7 mouse cellular contexts compared by ENCODE assay signal in genomic region chr9:37207929-37208411, GRCm38 (mm10). TPM values are rescaled to one million over a fixed set of nuclear protein-coding genes. Genes with fewer than 3 reads are reported as not detected.
DNase-seq lines count a peak whose midpoint lies in the region; ATAC-seq lines count a peak whose summit lies in the region.

Tmem218 (plus strand) TSS chr9:37208223.

- H3K27ac ChIP-seq in embryonic facial prominence, embryonic 12.5 days = peak within 1 kb of the TSS; percentile 69
- H3K27ac ChIP-seq in limb, embryonic 11.5 days (replicated peaks; ENCODE audit: low read depth, low read length) = no peak within 1 kb of the TSS
- H3K27ac ChIP-seq in midbrain, embryonic 14.5 days (replicated peaks; ENCODE audit: low read depth, low read length) = peak within 1 kb of the TSS; percentile 88

- WGBS in embryonic facial prominence, embryonic 12.5 days = under 1% methylated on average over 21 of the region's 21 CpGs
- WGBS in limb, embryonic 11.5 days = under 1% methylated on average over 21 of the region's 21 CpGs
- under 1% methylated on average over 21 of the region's 21 CpGs for WGBS in midbrain, embryonic 14.5 days

- H3K36me3 ChIP-seq in embryonic facial prominence, embryonic 12.5 days = no peaks in the 10 kb centered on the region
- H3K36me3 ChIP-seq in limb, embryonic 11.5 days (ENCODE audit: control insufficient read depth, insufficient read depth, low read length) = no peaks in the 10 kb centered on the region
- H3K36me3 ChIP-seq in midbrain, embryonic 14.5 days (ENCODE audit: control insufficient read depth, insufficient read depth, low read length) = no peaks in the 10 kb centered on the region

- H3K27me3 ChIP-seq in embryonic facial prominence, embryonic 12.5 days = no peaks in the 10 kb centered on the region
- H3K27me3 ChIP-seq in limb, embryonic 11.5 days (ENCODE audit: control insufficient read depth, insufficient read depth, low read length) = no peaks in the 10 kb centered on the region
- H3K27me3 ChIP-seq in midbrain, embryonic 14.5 days (ENCODE audit: control insufficient read depth, insufficient read depth, low read length) = no peaks in the 10 kb centered on the region

- H3K9ac ChIP-seq in embryonic facial prominence, embryonic 12.5 days = peak within 1 kb of the TSS; percentile 67
- H3K9ac ChIP-seq in limb, embryonic 11.5 days (ENCODE audit: low read length) = peak within 1 kb of the TSS; percentile 67
- peak within 1 kb of the TSS; percentile 59 for H3K9ac ChIP-seq in midbrain, embryonic 14.5 days (replicated peaks; ENCODE audit: low read length)

- H3K4me3 ChIP-seq in embryonic facial prominence, embryonic 12.5 days = peak within 1 kb of the TSS; percentile 57
- H3K4me3 ChIP-seq in limb, embryonic 11.5 days (ENCODE audit: low read depth, low read length) = peak within 1 kb of the TSS; percentile 51
- H3K4me3 ChIP-seq in midbrain, embryonic 14.5 days (replicated peaks; ENCODE audit: low read depth, low read length) = peak within 1 kb of the TSS; percentile 49

- peak within 1 kb of the TSS; percentile 56 for H3K4me2 ChIP-seq in embryonic facial prominence, embryonic 12.5 days (replicated peaks)
- H3K4me2 ChIP-seq in limb, embryonic 11.5 days (ENCODE audit: low read depth, severe bottlenecking) = peak within 1 kb of the TSS; percentile 54
- H3K4me2 ChIP-seq in midbrain, embryonic 14.5 days (ENCODE audit: low read length) = peak within 1 kb of the TSS; percentile 68

- DNase-seq in adrenal gland, postnatal 25 days = peak; percentile 81
- DNase-seq in heart, adult 11 months = peak; percentile 100
- peak; percentile 91 for DNase-seq in kidney, adult 18-20 months
- peak; percentile 94 for DNase-seq in limb, embryonic 11.5 days (ENCODE audit: low spot score)
- DNase-seq in midbrain, embryonic 14.5 days = peak; percentile 98
- peak; percentile 77 to 82 for DNase-seq in spleen, adult 18-20 months

- peak; percentile 100 for ATAC-seq in embryonic facial prominence, embryonic 12.5 days (ENCODE audit: insufficient number of reproducible peaks, insufficient read depth, low FRiP score, low TSS enrichment)
- peak; percentile 100 for ATAC-seq in limb, embryonic 11.5 days (ENCODE audit: insufficient number of reproducible peaks, low FRiP score, low TSS enrichment, low read depth)
- peak; percentile 100 for ATAC-seq in midbrain, embryonic 14.5 days (ENCODE audit: low FRiP score, low TSS enrichment)

- no peaks in the 10 kb centered on the region for H3K9me3 ChIP-seq in embryonic facial prominence, embryonic 12.5 days
- H3K9me3 ChIP-seq in limb, embryonic 11.5 days (ENCODE audit: control insufficient read depth, low read length) = no peaks in the 10 kb centered on the region
- no peaks in the 10 kb centered on the region for H3K9me3 ChIP-seq in midbrain, embryonic 14.5 days (ENCODE audit: control insufficient read depth, low read length)

- peaks cover 5% of the 10 kb centered on the region; the same call in 1 of the 2 replicates for H3K4me1 ChIP-seq in embryonic facial prominence, embryonic 12.5 days
- H3K4me1 ChIP-seq in limb, embryonic 11.5 days (ENCODE audit: control insufficient read depth, insufficient read depth, low read length) = peaks cover 3% of the 10 kb centered on the region; the same call in 1 of the 2 replicates
- H3K4me1 ChIP-seq in midbrain, embryonic 14.5 days (ENCODE audit: control insufficient read depth, insufficient read depth, low read length) = 0 out of 2 replicates have a peak, but pooled peaks cover 6% of the 10 kb centered on the region

RNA-seq across cellular contexts. Expression of gene Tmem218, which starts in this region (rescaled TPM):
- 4.5 and 4.7 TPM in 2 replicates for total RNA-seq in adrenal gland, postnatal 25 days (2021)
- polyA plus RNA-seq in embryonic facial prominence, embryonic 12.5 days (2016; fragmentation: Nextera tagmentation; extraction: Ambion mirVana) = 15.4 and 17.6 TPM in 2 replicates
- 11.4 and 11.5 TPM in 2 replicates for polyA plus RNA-seq in limb, embryonic 11.5 days (2014; fragmentation: Nextera tagmentation; extraction: Ambion mirVana)
- 8.4 and 10.1 TPM in 2 replicates for polyA plus RNA-seq in midbrain, embryonic 14.5 days (2014; fragmentation: Nextera tagmentation; extraction: Ambion mirVana)
